Mouse (Mus musculus): ENCODE measurements at regions not wholly inside any gene's neighbourhood (a gene's known extent, or its start where the extent isn't known, plus 50 kb on each side); places are given as distances from the start of the nearest gene placed in this dataset.

DNA sequence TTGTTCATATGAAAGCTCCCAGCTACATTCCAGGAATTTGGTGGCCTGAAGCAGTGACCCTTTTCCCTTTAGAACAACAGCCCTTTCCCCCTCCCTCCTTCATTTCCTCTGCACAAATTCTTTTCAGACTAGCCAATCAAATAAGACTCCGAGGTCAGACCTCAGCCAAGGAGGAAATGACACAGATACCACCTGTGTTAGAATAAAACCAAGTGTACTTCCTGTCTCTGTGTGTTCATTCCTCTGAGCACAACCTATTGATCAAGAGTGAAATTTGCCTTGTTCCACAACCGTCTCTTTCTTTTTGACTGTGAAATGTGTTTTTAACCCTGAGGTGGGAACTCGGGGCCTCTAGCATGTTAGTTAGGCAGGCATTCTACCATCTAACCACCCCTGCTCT lies 120.2 kb downstream of the Tmsb4x start:
- no peaks in the 10 kb centered on the region for H3K9me3 ChIP-seq
- H3K4me2 ChIP-seq = no peak overlapping the region
- WGBS = 40% methylated on average over 3 of the region's 3 CpGs
- H3K27me3 ChIP-seq = peaks cover 32% of the 10 kb centered on the region
- H3K4me3 ChIP-seq = no peak overlapping the region
- no peak overlapping the region for H3K9ac ChIP-seq
- H3K27ac ChIP-seq = no peak overlapping the region
- no peaks in the 10 kb centered on the region for H3K36me3 ChIP-seq
- no peaks in the 10 kb centered on the region for H3K4me1 ChIP-seq
- no peak for ATAC-seq (ENCODE audit: insufficient number of reproducible peaks, insufficient read depth, low FRiP score, low TSS enrichment, low read depth)

GRCm38 (mm10) chrX:167088438-167088837 lies 120.7 kb downstream of the Tmsb4x start:
- H3K27me3 ChIP-seq = peaks cover 28% of the 10 kb centered on the region

GRCm38 (mm10) chrX:167080821-167081220 lies 128.3 kb downstream of the Tmsb4x start:
- WGBS = 71% methylated on average over 3 of the region's 3 CpGs
- ATAC-seq (ENCODE audit: insufficient number of reproducible peaks, insufficient read depth, low FRiP score, low TSS enrichment, low read depth) = no peak
- H3K27me3 ChIP-seq = peaks cover 39% of the 10 kb centered on the region
- no peaks in the 10 kb centered on the region for H3K9me3 ChIP-seq
- H3K27ac ChIP-seq = no peak overlapping the region
- H3K36me3 ChIP-seq = no peaks in the 10 kb centered on the region
- H3K4me1 ChIP-seq = no peaks in the 10 kb centered on the region
- H3K9ac ChIP-seq = no peak overlapping the region
- no peak overlapping the region for H3K4me3 ChIP-seq
- no peak overlapping the region for H3K4me2 ChIP-seq

More at GRCm38 (mm10) chrX:167088438-167088837, 120.7 kb downstream of the Tmsb4x start:
- H3K4me3 ChIP-seq = no peak overlapping the region
- H3K4me1 ChIP-seq = no peaks in the 10 kb centered on the region
- 43% methylated on average over 2 of the region's 2 CpGs for WGBS
- ATAC-seq (ENCODE audit: insufficient number of reproducible peaks, insufficient read depth, low FRiP score, low TSS enrichment, low read depth) = no peak
- H3K9me3 ChIP-seq = no peaks in the 10 kb centered on the region
- H3K9ac ChIP-seq = no peak overlapping the region
- no peak overlapping the region for H3K4me2 ChIP-seq
- H3K27ac ChIP-seq = no peak overlapping the region
- H3K36me3 ChIP-seq = no peaks in the 10 kb centered on the region

GRCm38 (mm10) chrX:167069075-167069474 lies 140.0 kb downstream of the Tmsb4x start:
- Histone ChIP-seq H3K4me1 (no peaks in the 10 kb centered on the region), H3K36me3 (no peaks in the 10 kb centered on the region), H3K27me3 (peaks cover 31% of the 10 kb centered on the region), H3K4me3 (no peak overlapping the region), H3K4me2 (no peak overlapping the region), H3K9ac (no peak overlapping the region), H3K27ac (no peak overlapping the region), H3K9me3 (no peaks in the 10 kb centered on the region)
- 74% methylated on average over 2 of the region's 2 CpGs for WGBS
- no peak for ATAC-seq (ENCODE audit: insufficient number of reproducible peaks, insufficient read depth, low FRiP score, low TSS enrichment, low read depth)

- no peak for ATAC-seq (ENCODE audit: insufficient number of reproducible peaks, insufficient read depth, low FRiP score, low TSS enrichment, low read depth)
- no peaks in the 10 kb centered on the region for H3K9me3 ChIP-seq
- H3K27me3 ChIP-seq = peaks cover 30% of the 10 kb centered on the region
- H3K4me2 ChIP-seq = no peak overlapping the region
- WGBS = 67% methylated on average over 3 of the region's 3 CpGs
- H3K36me3 ChIP-seq = no peaks in the 10 kb centered on the region
- H3K9ac ChIP-seq = no peak overlapping the region
- no peak overlapping the region for H3K4me3 ChIP-seq
- no peaks in the 10 kb centered on the region for H3K4me1 ChIP-seq
- no peak overlapping the region for H3K27ac ChIP-seq
Observed at GRCm38 (mm10) chrX:167067918-167068317, 141.2 kb downstream of the Tmsb4x start.

- no peak for ATAC-seq (ENCODE audit: insufficient number of reproducible peaks, insufficient read depth, low FRiP score, low TSS enrichment, low read depth)
Observed at GRCm38 (mm10) chrX:167063881-167064280, 145.2 kb downstream of the Tmsb4x start.

GRCm38 (mm10) chrX:167052456-167052855 lies 156.7 kb downstream of the Tmsb4x start:
- Histone ChIP-seq H3K36me3 (no peaks in the 10 kb centered on the region), H3K4me3 (no peak overlapping the region), H3K4me1 (no peaks in the 10 kb centered on the region), H3K27ac (no peak overlapping the region), H3K27me3 (peaks cover 60% of the 10 kb centered on the region), H3K9me3 (no peaks in the 10 kb centered on the region), H3K9ac (no peak overlapping the region), H3K4me2 (no peak overlapping the region)
- ATAC-seq (ENCODE audit: insufficient number of reproducible peaks, insufficient read depth, low FRiP score, low TSS enrichment, low read depth) = no peak
- 80% methylated on average over 10 of the region's 10 CpGs for WGBS

More at GRCm38 (mm10) chrX:167063881-167064280, 145.2 kb downstream of the Tmsb4x start:
- Histone ChIP-seq H3K27me3 (peaks cover 38% of the 10 kb centered on the region), H3K4me2 (no peak overlapping the region), H3K27ac (no peak overlapping the region), H3K4me1 (no peaks in the 10 kb centered on the region), H3K9me3 (no peaks in the 10 kb centered on the region), H3K4me3 (no peak overlapping the region), H3K9ac (no peak overlapping the region), H3K36me3 (no peaks in the 10 kb centered on the region)
- WGBS = 43% methylated on average over 4 of the region's 4 CpGs

DNA sequence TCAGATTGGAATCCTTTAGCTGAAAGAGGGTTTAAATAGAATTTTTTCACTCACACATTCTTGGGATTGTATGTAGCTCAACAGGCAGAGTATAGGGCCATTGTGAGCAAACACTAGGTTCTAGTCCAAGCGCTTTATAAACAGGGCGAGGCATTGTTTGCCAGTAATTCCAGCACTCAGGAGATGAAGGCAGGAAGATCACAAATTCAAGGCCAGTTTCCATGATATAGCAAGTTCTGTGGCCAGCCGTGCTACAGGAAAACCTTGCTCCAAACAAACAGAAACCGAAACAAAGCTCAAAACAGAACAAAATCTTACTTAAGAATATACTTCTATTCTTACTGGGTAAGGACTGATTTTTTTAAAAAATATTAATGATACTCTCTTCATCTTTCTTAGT lies 159.0 kb downstream of the Tmsb4x start:
- no peaks in the 10 kb centered on the region for H3K9me3 ChIP-seq
- ATAC-seq (ENCODE audit: insufficient number of reproducible peaks, insufficient read depth, low FRiP score, low TSS enrichment, low read depth) = no peak
- H3K4me2 ChIP-seq = no peak overlapping the region
- H3K27ac ChIP-seq = no peak overlapping the region
- H3K36me3 ChIP-seq = no peaks in the 10 kb centered on the region
- H3K27me3 ChIP-seq = peaks cover 56% of the 10 kb centered on the region
- WGBS = 80% methylated on average over 4 of the region's 4 CpGs
- no peak overlapping the region for H3K4me3 ChIP-seq
- no peaks in the 10 kb centered on the region for H3K4me1 ChIP-seq
- H3K9ac ChIP-seq = no peak overlapping the region

DNA sequence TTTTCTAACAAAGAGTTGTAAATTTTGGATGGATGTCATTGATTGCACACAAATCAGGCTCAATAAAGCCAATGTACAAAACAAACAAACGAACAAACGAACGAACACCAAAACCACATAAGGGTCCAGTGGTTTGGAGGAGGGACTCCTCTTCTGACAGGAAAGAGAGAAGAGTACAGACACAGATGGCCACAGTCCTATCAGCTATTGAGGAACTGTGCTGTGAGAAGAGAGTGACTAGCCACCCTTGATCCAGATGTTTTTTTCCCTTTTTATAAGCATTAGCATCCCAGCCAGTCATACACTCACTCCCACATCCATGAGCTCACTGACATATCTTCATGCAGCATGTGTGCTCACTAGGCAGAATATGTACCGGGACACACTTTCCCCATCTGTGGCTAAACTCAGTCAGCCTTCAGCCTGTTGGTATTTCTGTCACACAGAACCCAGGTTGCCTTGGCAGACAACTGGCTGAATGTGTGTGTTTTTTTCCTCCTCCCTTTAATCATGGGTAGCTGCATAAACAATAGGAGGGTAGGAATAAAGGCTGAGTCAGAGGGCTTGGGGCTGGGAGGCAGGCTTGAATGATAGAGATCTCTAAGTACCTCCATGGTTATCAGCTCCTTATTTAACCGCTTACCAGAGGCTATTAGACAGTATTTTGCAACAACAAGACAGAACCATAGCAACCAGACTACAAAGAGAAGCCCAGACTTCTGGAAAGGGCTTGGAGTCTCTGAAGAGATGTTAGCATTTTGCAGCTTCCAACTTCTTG lies 159.7 kb downstream of the Tmsb4x start:
- Histone ChIP-seq H3K27me3 (peaks cover 54% of the 10 kb centered on the region), H3K4me3 (no peak overlapping the region), H3K27ac (no peak overlapping the region), H3K9ac (no peak overlapping the region), H3K4me1 (no peaks in the 10 kb centered on the region), H3K36me3 (no peaks in the 10 kb centered on the region), H3K4me2 (no peak overlapping the region), H3K9me3 (no peaks in the 10 kb centered on the region)
- WGBS = 69% methylated on average over 5 of the region's 5 CpGs
- ATAC-seq (ENCODE audit: insufficient number of reproducible peaks, insufficient read depth, low FRiP score, low TSS enrichment, low read depth) = no peak

GRCm38 (mm10) chrX:167037971-167038370 lies 171.1 kb downstream of the Tmsb4x start:
- ATAC-seq (ENCODE audit: insufficient number of reproducible peaks, insufficient read depth, low FRiP score, low TSS enrichment, low read depth) = no peak
- H3K27me3 ChIP-seq = peaks cover 34% of the 10 kb centered on the region

GRCm38 (mm10) chrX:167036355-167036754 lies 172.8 kb downstream of the Tmsb4x start:
- Histone ChIP-seq H3K27me3 (peaks cover 37% of the 10 kb centered on the region), H3K9ac (no peak overlapping the region), H3K27ac (no peak overlapping the region), H3K4me3 (no peak overlapping the region), H3K4me2 (no peak overlapping the region), H3K36me3 (no peaks in the 10 kb centered on the region), H3K9me3 (no peaks in the 10 kb centered on the region), H3K4me1 (0 out of 2 replicates have a peak, but pooled peaks cover 5% of the 10 kb centered on the region)
- ATAC-seq (ENCODE audit: insufficient number of reproducible peaks, insufficient read depth, low FRiP score, low TSS enrichment, low read depth) = no peak
- 33% methylated on average over 1 of the region's 1 CpGs for WGBS

More at GRCm38 (mm10) chrX:167037971-167038370, 171.1 kb downstream of the Tmsb4x start:
- no peak overlapping the region for H3K27ac ChIP-seq
- no peak overlapping the region for H3K4me2 ChIP-seq
- no peaks in the 10 kb centered on the region for H3K36me3 ChIP-seq
- no peaks in the 10 kb centered on the region for H3K9me3 ChIP-seq
- H3K4me3 ChIP-seq = no peak overlapping the region
- H3K9ac ChIP-seq = no peak overlapping the region
- 0 out of 2 replicates have a peak, but pooled peaks cover under 1% of the 10 kb centered on the region for H3K4me1 ChIP-seq

GRCm38 (mm10) chrX:167035639-167036038 lies 173.5 kb downstream of the Tmsb4x start:
- Histone ChIP-seq H3K9ac (no peak overlapping the region), H3K27ac (no peak overlapping the region), H3K27me3 (peaks cover 37% of the 10 kb centered on the region), H3K36me3 (no peaks in the 10 kb centered on the region), H3K4me3 (no peak overlapping the region), H3K4me1 (0 out of 2 replicates have a peak, but pooled peaks cover 5% of the 10 kb centered on the region), H3K4me2 (no peak overlapping the region), H3K9me3 (no peaks in the 10 kb centered on the region)
- no peak for ATAC-seq (ENCODE audit: insufficient number of reproducible peaks, insufficient read depth, low FRiP score, low TSS enrichment, low read depth)

Data from embryonic facial prominence, embryonic 13.5 days (tissue).